21 mouse cellular contexts compared by ENCODE assay signal in the genomic region with DNA sequence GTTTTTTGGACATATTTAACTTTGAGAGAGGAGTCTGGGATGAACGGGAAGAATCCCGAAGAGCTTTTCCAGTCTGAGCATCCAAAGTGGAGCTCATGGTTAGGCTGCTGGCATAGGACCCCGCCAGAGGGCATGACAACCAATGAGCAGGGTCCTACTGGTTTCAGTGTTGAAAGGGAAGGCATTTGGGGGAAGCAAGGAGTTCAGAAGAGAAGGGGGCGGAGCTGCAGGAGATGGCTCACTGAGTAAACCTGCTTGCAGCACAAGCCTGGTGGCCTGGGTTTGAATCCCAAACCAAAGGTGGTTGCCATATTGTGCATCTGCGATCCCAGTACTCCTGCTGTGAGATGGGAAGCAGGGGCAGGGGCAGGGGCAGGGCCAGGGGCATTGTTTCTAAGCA.
A peak's percentile ranks its signal among the peaks of the same experiment; 100 is the strongest.
DNase-seq lines count a peak whose midpoint lies in the region; ATAC-seq and TF ChIP-seq lines count a peak whose summit lies in the region.
"Had no signal": no experiment of that assay in that cellular context is flagged by ENCODE, and none has a peak within 500 bp of the region (broad histone marks: within the 10 kb centered on the region; RNA-seq: fewer than 3 reads in every experiment).

No protein-coding gene starts in this region.

- no peak overlapping the region for H3K4me2 ChIP-seq in CH12.LX (ENCODE audit: insufficient read depth, low read depth, poor library complexity, severe bottlenecking)
- H3K4me2 ChIP-seq: embryonic facial prominence, embryonic 12.5 days; forebrain, embryonic 13.5 days; forebrain, embryonic 15.5 days had no signal

- intact Hi-C loops in gastrocnemius, adult 2 months (cut with DNase I), result no loop called here

- TF ChIP-seq RAD21 in CH12.LX (IDR thresholded peaks at IDR 0.05; ENCODE audit: low read depth, low read length), result no peak

- TF ChIP-seq EP300 in CH12.LX (IDR thresholded peaks at IDR 0.05; ENCODE audit: low read length), result no peak

- TF ChIP-seq POLR2A in CH12.LX (IDR thresholded peaks at IDR 0.05; ENCODE audit: low read depth, low read length), result no peak

- in situ Hi-C loops in CH12.LX (cut with MboI; ENCODE audit: low pct_ligation_motif_present, low pct_unique_long_range_greater_than_20kb, low sequenced_read_pairs), result no loop called here

- no peak overlapping the region for H3K4me3 ChIP-seq in CH12.LX (replicated peaks in 1 of 3; ENCODE audit: low read depth in 2 of 3, low read length in 2 of 3, poor library complexity in 1 of 3)
- H3K4me3 ChIP-seq in gastrocnemius, adult 2 months, result no peak overlapping the region
- H3K4me3 ChIP-seq: embryonic facial prominence, embryonic 10.5 days; embryonic facial prominence, embryonic 12.5 days; forebrain, embryonic 13.5 days; forebrain, embryonic 15.5 days had no signal

- H3K9me3 ChIP-seq in CH12.LX (replicated peaks; ENCODE audit: low read length), result no peaks in the 10 kb centered on the region
- H3K9me3 ChIP-seq: embryonic facial prominence, embryonic 10.5 days; embryonic facial prominence, embryonic 12.5 days; forebrain, embryonic 13.5 days; forebrain, embryonic 15.5 days had no signal

- H3K36me3 ChIP-seq in CH12.LX (replicated peaks in 1 of 2; ENCODE audit: control insufficient read depth in 1 of 2, insufficient read depth in 1 of 2, low read length in 1 of 2), result peaks cover 0 to 20% of the 10 kb centered on the region in 2 experiments
- H3K36me3 ChIP-seq: forebrain, embryonic 15.5 days had no signal

- H3K27me3 ChIP-seq in CH12.LX (replicated peaks), result no peaks in the 10 kb centered on the region
- H3K27me3 ChIP-seq: embryonic facial prominence, embryonic 12.5 days; forebrain, embryonic 13.5 days; forebrain, embryonic 15.5 days had no signal

- dilution Hi-C loops in CH12.LX (cut with MboI; ENCODE audit: extremely low pct_ligation_motif_present, extremely low pct_unique_long_range_greater_than_20kb, low sequenced_read_pairs), result no loop called here

- H3K27ac ChIP-seq in CH12.LX (ENCODE audit: insufficient read depth, low read depth), result no peak overlapping the region
- no peak overlapping the region for H3K27ac ChIP-seq in gastrocnemius, adult 2 months
- H3K27ac ChIP-seq: embryonic facial prominence, embryonic 10.5 days; embryonic facial prominence, embryonic 12.5 days; forebrain, embryonic 13.5 days; forebrain, embryonic 15.5 days had no signal

- no peak overlapping the region for H3K9ac ChIP-seq in CH12.LX (ENCODE audit: insufficient read depth, low read depth)
- H3K9ac ChIP-seq: embryonic facial prominence, embryonic 12.5 days; forebrain, embryonic 13.5 days; forebrain, embryonic 15.5 days; forebrain, postnatal 0 days had no signal

- peaks cover 2 to 25% of the 10 kb centered on the region in 2 experiments for H3K4me1 ChIP-seq in CH12.LX (ENCODE audit: control insufficient read depth in 1 of 2, insufficient read depth in 2 of 2)

- no peak for TF ChIP-seq CTCF in CH12.LX (conservative IDR thresholded peaks at IDR 0.05 in 1 of 2, IDR thresholded peaks at IDR 0.05 in 1 of 2; ENCODE audit: low read depth in 2 of 2, low read length in 2 of 2)
- TF ChIP-seq CTCF in gastrocnemius, adult 2 months (IDR thresholded peaks at IDR 0.05), result no peak

- H3K79me2 ChIP-seq in CH12.LX (replicated peaks; ENCODE audit: control insufficient read depth, extremely low read depth, insufficient read depth, poor library complexity, severe bottlenecking), result no peaks in the 10 kb centered on the region

- DNase-seq in A20 (ENCODE audit: low read depth, low spot score) (peak; percentile 67), CH12.LX (ENCODE audit: extremely low read depth) (peak; percentile 47), ES-CJ7 (ENCODE audit: low read depth, low spot score) (peak; percentile 41), ZHBTc4 (ENCODE audit: low read depth, low spot score) (peak; percentile 51)
- no peak for DNase-seq in frontal cortex, adult 2 months (ENCODE audit: extremely low spot score in 1 of 2, low spot score in 1 of 2)
- DNase-seq in gastrocnemius, adult 2 months, result no peak
- DNase-seq: adrenal gland, adult 2 months; adrenal gland, postnatal 10 days; adrenal gland, postnatal 25 days; B cell, adult 2 months; cerebellum, adult 11-12 months; cerebellum, adult 2 months; cerebellum, adult 9-10 months; cerebellum, postnatal 10 days; cerebellum, postnatal 25 days; forebrain, postnatal 0 days had no signal

- no peak for ATAC-seq in cerebellum, adult (ENCODE audit: insufficient number of reproducible peaks, low FRiP score, low TSS enrichment)
- ATAC-seq: forebrain, embryonic 13.5 days; forebrain, embryonic 15.5 days; forebrain, postnatal 0 days had no signal

TF ChIP-seq in CH12.LX, 34 proteins besides CTCF, POLR2A, EP300 and RAD21:
- TF ChIP-seq IRF4 (IDR thresholded peaks at IDR 0.05; ENCODE audit: low read depth, low read length), result no peak
- no peak for TF ChIP-seq ETS1 (conservative IDR thresholded peaks at IDR 0.05; ENCODE audit: low read depth, low read length)
- TF ChIP-seq MYC (IDR thresholded peaks at IDR 0.05; ENCODE audit: low read depth, low read length), result no peak
- TF ChIP-seq SIN3A (IDR thresholded peaks at IDR 0.05; ENCODE audit: low read length), result no peak
- TF ChIP-seq ELF1 (IDR thresholded peaks at IDR 0.05; ENCODE audit: low read depth, low read length), result no peak
- TF ChIP-seq USF2 (conservative IDR thresholded peaks at IDR 0.05; ENCODE audit: low read depth, low read length), result no peak
- TF ChIP-seq SMC3 (IDR thresholded peaks at IDR 0.05; ENCODE audit: low read depth, low read length), result no peak
- no peak for TF ChIP-seq BHLHE40 (IDR thresholded peaks at IDR 0.05; ENCODE audit: low read depth, low read length)
- TF ChIP-seq KAT2A (IDR thresholded peaks at IDR 0.05; ENCODE audit: insufficient replicate concordance, low read length), result no peak
- TF ChIP-seq ZNF384 (IDR thresholded peaks at IDR 0.05; ENCODE audit: low read depth, low read length), result no peak
- TF ChIP-seq HCFC1 (IDR thresholded peaks at IDR 0.05; ENCODE audit: low read depth, low read length), result no peak
- TF ChIP-seq E2F4 (IDR thresholded peaks at IDR 0.05; ENCODE audit: insufficient replicate concordance, low read depth, low read length), result no peak
- TF ChIP-seq ZKSCAN1 (IDR thresholded peaks at IDR 0.05; ENCODE audit: borderline replicate concordance, low read depth, low read length), result no peak
- no peak for TF ChIP-seq MAX (IDR thresholded peaks at IDR 0.05; ENCODE audit: low read length)
- no peak for TF ChIP-seq MEF2A (IDR thresholded peaks at IDR 0.05; ENCODE audit: borderline replicate concordance, low read depth, low read length)
- TF ChIP-seq JUND (conservative IDR thresholded peaks at IDR 0.05; ENCODE audit: low read depth, low read length), result no peak

Comparison
In these comparisons a context has a peak if more than half of its experiments do, and no peak if none do; other contexts are left out.
1. DNase-seq: peak in A20 (single experiment), CH12.LX (single experiment), ES-CJ7 (single experiment) and ZHBTc4 (single experiment); none in frontal cortex, adult 2 months (0 of 2) and gastrocnemius, adult 2 months (single experiment).